Mouse (Mus musculus) ES-Bruce4 (cell line): ENCODE data around the gene Gab1. TPM values are rescaled to one million over a fixed set of nuclear protein-coding genes. Genes with fewer than 3 reads are reported as not detected.
A peak's percentile ranks its signal among the peaks of the same experiment; 100 is the strongest.

Source experiments
- H3K27ac ChIP-seq: 2 replicates; pipeline ENCODE4 v1.5.1; 2012; ENCODE audit warnings: low read length, inconsistent platforms; ENCODE audit not compliant: insufficient read depth
- H3K27me3 ChIP-seq: 2 replicates; pipeline ENCODE4 v1.6.1; 2012; ENCODE audit warnings: mild to moderate bottlenecking, low read length, inconsistent platforms; ENCODE audit not compliant: control insufficient read depth, poor library complexity, insufficient read depth, severe bottlenecking
- H3K36me3 ChIP-seq: 2 replicates; pipeline ENCODE4 v1.6.1; 2012; ENCODE audit warnings: inconsistent platforms, mild to moderate bottlenecking, low read length, moderate library complexity; ENCODE audit not compliant: control insufficient read depth, poor library complexity, insufficient read depth, severe bottlenecking
- H3K4me1 ChIP-seq: one replicate; pipeline ENCODE4 v1.8.1; 2011; ENCODE audit warnings: low read length; ENCODE audit not compliant: control insufficient read depth, insufficient read depth
- H3K4me3 ChIP-seq: 2 replicates; pipeline ENCODE4 v1.5.1; 2011; ENCODE audit warnings: low read depth, mild to moderate bottlenecking, low read length
- H3K9ac ChIP-seq: 2 replicates; pipeline ENCODE4 v1.6.1; 2012; ENCODE audit warnings: low read depth, mild to moderate bottlenecking, inconsistent platforms; ENCODE audit not compliant: poor library complexity, severe bottlenecking
- H3K9me3 ChIP-seq: replicated peaks from 2 replicates; pipeline ENCODE4 v1.6.1; 2012; ENCODE audit warnings: mild to moderate bottlenecking, low read length, inconsistent platforms; ENCODE audit not compliant: control insufficient read depth, poor library complexity, insufficient read depth, severe bottlenecking
- CTCF ChIP-seq: IDR thresholded peaks from one replicate; pipeline ENCODE4 v1.8.1; 2011; ENCODE audit warnings: low read depth, low read length
- EP300 ChIP-seq: IDR thresholded peaks from 2 replicates; pipeline ENCODE4 v1.6.1; 2011; ENCODE audit warnings: low read depth, low read length; ENCODE audit not compliant: insufficient read depth
- POLR2A ChIP-seq: IDR thresholded peaks from one replicate; pipeline ENCODE4 v1.8.1; 2011; ENCODE audit warnings: low read length; ENCODE audit not compliant: insufficient read depth
- polyA plus RNA-seq: library from polyadenylated mRNA; stranded (reverse); fragments of >200 nt; gene quantifications from 2 replicates; pipeline ENCODE4 v1.2.4, GENCODE M21; 2011; ENCODE audit warnings: low read depth; ENCODE audit not compliant: missing spikeins, insufficient read depth, insufficient read length

The Gab1 gene
- polyA plus RNA-seq, 1 experiment = 158 TPM

GRCm38 (mm10) chr8:80859180-80859775 lies 21.0 kb downstream of the Gab1 start:
- H3K36me3 ChIP-seq = peaks cover 10% of the 10 kb centered on the region
- no peak overlapping the region for H3K27ac ChIP-seq
- TF ChIP-seq POLR2A (peak; percentile 82), CTCF (no peak), EP300 (no peak)
- H3K9ac ChIP-seq = peak overlapping the region; percentile 81
- H3K9me3 ChIP-seq = no peaks in the 10 kb centered on the region
- peak overlapping the region; percentile 95 for H3K4me3 ChIP-seq
- H3K27me3 ChIP-seq = no peaks in the 10 kb centered on the region
- H3K4me1 ChIP-seq = peaks cover 4% of the 10 kb centered on the region

GRCm38 (mm10) chr8:80857851-80858367 lies 22.4 kb downstream of the Gab1 start:
- H3K9me3 ChIP-seq = no peaks in the 10 kb centered on the region
- H3K27me3 ChIP-seq = no peaks in the 10 kb centered on the region
- H3K9ac ChIP-seq = peak overlapping the region; percentile 81
- TF ChIP-seq CTCF (no peak), EP300 (no peak), POLR2A (no peak)
- H3K4me1 ChIP-seq = peaks cover 5% of the 10 kb centered on the region
- peak overlapping the region; percentile 16; the same call in 1 of the 2 replicates for H3K27ac ChIP-seq
- peaks cover 19% of the 10 kb centered on the region for H3K36me3 ChIP-seq
- H3K4me3 ChIP-seq = peak overlapping the region; percentile 76

- no peaks in the 10 kb centered on the region for H3K9me3 ChIP-seq
- no peak overlapping the region for H3K27ac ChIP-seq
- peaks cover 19% of the 10 kb centered on the region for H3K36me3 ChIP-seq
- H3K4me3 ChIP-seq = no peak overlapping the region
- H3K4me1 ChIP-seq = peaks cover 5% of the 10 kb centered on the region
- no peak overlapping the region for H3K9ac ChIP-seq
- H3K27me3 ChIP-seq = no peaks in the 10 kb centered on the region
- TF ChIP-seq POLR2A (no peak), CTCF (no peak), EP300 (no peak)
These were observed 23.2 kb downstream of the Gab1 start for GRCm38 (mm10) chr8:80857128-80857527.

- peaks cover 19% of the 10 kb centered on the region for H3K36me3 ChIP-seq
- no peak overlapping the region for H3K27ac ChIP-seq
- peak overlapping the region; percentile 36; the same call in 1 of the 2 replicates for H3K9ac ChIP-seq
- TF ChIP-seq CTCF = no peak
- H3K27me3 ChIP-seq = no peaks in the 10 kb centered on the region
- H3K4me3 ChIP-seq = no peak overlapping the region
- no peaks in the 10 kb centered on the region for H3K9me3 ChIP-seq
- H3K4me1 ChIP-seq = peaks cover 5% of the 10 kb centered on the region
These were observed 23.7 kb downstream of the Gab1 start for GRCm38 (mm10) chr8:80856606-80857005.

GRCm38 (mm10) chr8:80853622-80854021 lies 26.7 kb downstream of the Gab1 start:
- peak overlapping the region; percentile 25; the same call in 1 of the 2 replicates for H3K27ac ChIP-seq
- no peak for TF ChIP-seq CTCF
- TF ChIP-seq POLR2A = no peak
- no peak for TF ChIP-seq EP300

GRCm38 (mm10) chr8:80853208-80853607 lies 27.1 kb downstream of the Gab1 start:
- Histone ChIP-seq H3K27me3 (no peaks in the 10 kb centered on the region), H3K36me3 (peaks cover 23% of the 10 kb centered on the region), H3K9ac (no peak overlapping the region; the same call in 1 of the 2 replicates), H3K4me3 (no peak overlapping the region), H3K4me1 (peaks cover 5% of the 10 kb centered on the region), H3K9me3 (no peaks in the 10 kb centered on the region), H3K27ac (peak overlapping the region; percentile 25; the same call in 1 of the 2 replicates)
- TF ChIP-seq CTCF (no peak), EP300 (no peak), POLR2A (no peak)

More at GRCm38 (mm10) chr8:80853622-80854021, 26.7 kb downstream of the Gab1 start:
- Histone ChIP-seq H3K9me3 (no peaks in the 10 kb centered on the region), H3K4me1 (peaks cover 5% of the 10 kb centered on the region), H3K4me3 (no peak overlapping the region), H3K36me3 (peaks cover 23% of the 10 kb centered on the region), H3K27me3 (no peaks in the 10 kb centered on the region), H3K9ac (peak overlapping the region; percentile 54; the same call in 1 of the 2 replicates)
